Mouse (Mus musculus) liver, embryonic 13.5 days (tissue): ENCODE measurements at regions not wholly inside any gene's neighbourhood (a gene's known extent, or its start where the extent isn't known, plus 50 kb on each side); places are given as distances from the start of the nearest gene placed in this dataset.

Source experiments
- ATAC-seq: fragments of 200-750 bp; cut with Nextera tagmentation; 2 replicates; pipeline ENCODE4 v1.8.0; 2017; ENCODE audit warnings: low read depth, mild to moderate bottlenecking, moderate number of reproducible peaks, moderate library complexity
- DNase-seq: peaks from one replicate; pipeline ENCODE4 v3.0.0; 2022
- H3K27ac ChIP-seq: fragments of 300-500 bp; sonication (generic); 2 replicates; pipeline ENCODE4 v1.5.1; 2015; ENCODE audit warnings: moderate library complexity, mild to moderate bottlenecking, inconsistent platforms
- H3K27me3 ChIP-seq: fragments of 300-500 bp; sonication (generic); 2 replicates; pipeline ENCODE4 v1.6.1; 2015; ENCODE audit warnings: mild to moderate bottlenecking, inconsistent platforms
- H3K36me3 ChIP-seq: fragments of 300-500 bp; sonication (generic); 2 replicates; pipeline ENCODE4 v1.6.1; 2015; ENCODE audit warnings: mild to moderate bottlenecking, inconsistent platforms
- H3K4me1 ChIP-seq: fragments of 300-500 bp; sonication (generic); replicated peaks from 2 replicates; pipeline ENCODE4 v1.6.1; 2015; ENCODE audit warnings: inconsistent platforms
- H3K4me2 ChIP-seq: fragments of 300-500 bp; sonication (generic); 2 replicates; pipeline ENCODE4 v1.6.1; 2015; ENCODE audit warnings: inconsistent platforms, mild to moderate bottlenecking, moderate library complexity
- H3K4me3 ChIP-seq: fragments of 300-500 bp; sonication (generic); replicated peaks from 2 replicates; pipeline ENCODE4 v1.5.1; 2015; ENCODE audit warnings: mild to moderate bottlenecking, inconsistent platforms
- H3K9ac ChIP-seq: fragments of 300-500 bp; sonication (generic); 2 replicates; pipeline ENCODE4 v1.6.1; 2015; ENCODE audit warnings: mild to moderate bottlenecking, inconsistent platforms
- H3K9me3 ChIP-seq: fragments of 300-500 bp; sonication (generic); replicated peaks from 2 replicates; pipeline ENCODE4 v1.6.1; 2016; ENCODE audit warnings: inconsistent platforms
- whole genome bisulfite sequencing: fragments of 180-500 bp; shearing (Covaris S2); methylation state at CpG from one replicate; pipeline ENCODE4 v1.1.7; 2015; ENCODE audit not compliant: insufficient replicate concordance; 5-methylcytosine and 5-hydroxymethylcytosine counted together

DNA sequence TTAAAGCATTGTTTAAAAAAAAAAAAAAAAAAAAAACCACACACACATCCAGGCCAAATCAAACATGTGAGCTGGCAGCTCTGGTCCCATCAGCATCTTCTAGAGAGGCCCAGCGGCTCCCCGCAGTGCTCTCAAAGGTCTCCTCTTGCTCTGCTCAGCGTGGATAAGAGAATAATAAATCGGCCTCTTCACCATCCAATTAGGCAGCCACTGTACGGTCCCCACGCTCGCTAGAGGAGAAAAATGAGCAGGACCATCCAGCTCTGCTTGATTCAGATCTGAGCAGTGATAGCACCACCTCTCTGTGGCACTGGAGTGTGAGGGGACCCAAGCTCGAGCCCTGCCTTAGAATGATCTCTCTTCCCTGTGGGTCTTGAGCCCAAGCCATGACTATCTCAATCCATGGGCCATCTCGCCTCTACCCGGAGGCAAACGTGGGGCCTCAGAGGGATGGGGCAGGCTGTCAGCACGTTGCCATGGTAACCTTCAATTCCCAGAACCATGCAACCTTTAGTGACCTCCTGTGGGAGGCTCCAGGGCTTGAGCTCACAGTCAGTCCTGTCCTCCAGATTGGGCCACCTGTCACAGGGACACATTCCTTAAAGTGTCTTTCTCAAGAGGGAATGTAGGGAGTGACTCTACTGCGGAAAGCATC lies 273.6 kb upstream of the Prok2 start:
- no peaks in the 10 kb centered on the region for H3K36me3 ChIP-seq
- peaks cover 4% of the 10 kb centered on the region; the same call in 1 of the 2 replicates for H3K4me1 ChIP-seq
- 0 out of 2 replicates have a peak, but pooled peaks cover 15% of the 10 kb centered on the region for H3K27me3 ChIP-seq
- no peak for DNase-seq
- no peak overlapping the region for H3K4me3 ChIP-seq
- no peak overlapping the region for H3K27ac ChIP-seq
- no peak for ATAC-seq
- H3K4me2 ChIP-seq = no peak overlapping the region
- H3K9ac ChIP-seq = no peak overlapping the region
- H3K9me3 ChIP-seq = no peaks in the 10 kb centered on the region
- 57% methylated on average over 13 of the region's 13 CpGs for WGBS

GRCm38 (mm10) chr6:99995970-99996956 lies 270.1 kb upstream of the Prok2 start:
- ATAC-seq (no peak), DNase-seq (no peak)
- no peaks in the 10 kb centered on the region for H3K9me3 ChIP-seq
- 0 out of 2 replicates have a peak, but pooled peaks cover 5% of the 10 kb centered on the region for H3K27me3 ChIP-seq
- H3K4me3 ChIP-seq = no peak overlapping the region
- no peaks in the 10 kb centered on the region for H3K36me3 ChIP-seq
- 46% methylated on average over 15 of the region's 15 CpGs for WGBS
- H3K9ac ChIP-seq = no peak overlapping the region
- peaks cover 8% of the 10 kb centered on the region for H3K4me1 ChIP-seq
- no peak overlapping the region for H3K4me2 ChIP-seq
- no peak overlapping the region for H3K27ac ChIP-seq

DNA sequence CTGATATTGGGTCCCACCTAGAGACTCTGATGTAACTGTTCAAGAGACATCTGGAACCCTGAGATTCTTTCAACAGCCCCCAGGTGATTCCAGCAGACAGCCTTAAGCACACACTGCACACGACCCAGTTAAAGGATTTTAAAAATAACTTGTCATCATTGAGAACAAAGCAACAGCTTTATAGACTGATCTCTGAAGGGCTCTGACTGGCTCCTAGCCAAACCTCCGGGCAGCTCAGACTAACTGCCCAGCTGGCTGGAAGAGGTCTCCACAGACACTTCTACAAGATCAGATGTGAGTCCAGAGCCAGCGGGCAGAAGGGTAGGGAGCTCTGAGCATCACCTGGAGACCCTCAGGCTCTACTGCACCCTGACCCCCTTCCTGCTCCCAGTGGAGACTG lies 267.8 kb upstream of the Prok2 start:
- DNase-seq (no peak), ATAC-seq (no peak)
- no peak overlapping the region for H3K9ac ChIP-seq
- WGBS = 53% methylated on average over 3 of the region's 3 CpGs
- peaks cover 11% of the 10 kb centered on the region for H3K4me1 ChIP-seq
- no peak overlapping the region for H3K27ac ChIP-seq
- H3K4me2 ChIP-seq = no peak overlapping the region
- no peaks in the 10 kb centered on the region for H3K9me3 ChIP-seq
- no peaks in the 10 kb centered on the region for H3K36me3 ChIP-seq
- no peaks in the 10 kb centered on the region for H3K27me3 ChIP-seq
- no peak overlapping the region for H3K4me3 ChIP-seq

DNA sequence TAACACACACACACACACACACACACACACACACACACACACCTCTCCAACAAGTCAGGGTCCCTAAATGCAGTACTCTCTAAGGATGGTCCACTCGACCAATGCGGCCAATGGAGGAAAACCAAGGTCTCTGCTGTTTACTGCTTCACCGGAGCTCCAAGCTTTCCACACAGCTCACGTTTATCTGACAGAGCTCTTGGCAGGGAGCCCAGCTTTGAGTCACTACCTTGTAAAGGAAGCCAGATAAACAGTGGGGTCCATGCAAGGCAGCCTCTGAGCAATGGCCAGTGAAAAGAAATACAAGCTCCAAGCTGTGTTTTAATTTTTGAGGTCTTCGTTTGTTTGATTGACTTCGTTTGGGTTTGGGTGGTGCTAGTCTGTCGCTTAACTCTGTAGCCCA lies 264.9 kb upstream of the Prok2 start:
- H3K9ac ChIP-seq = no peak overlapping the region
- 39% methylated on average over 7 of the region's 7 CpGs for WGBS
- H3K27me3 ChIP-seq = peaks cover 10% of the 10 kb centered on the region; the same call in 1 of the 2 replicates
- DNase-seq = peak; percentile 2
- H3K4me2 ChIP-seq = no peak overlapping the region
- peak overlapping the region; percentile 55 for H3K27ac ChIP-seq
- ATAC-seq = peak; percentile 60
- peaks cover 11% of the 10 kb centered on the region for H3K4me1 ChIP-seq
- no peaks in the 10 kb centered on the region for H3K9me3 ChIP-seq
- no peaks in the 10 kb centered on the region for H3K36me3 ChIP-seq
- H3K4me3 ChIP-seq = no peak overlapping the region

DNA sequence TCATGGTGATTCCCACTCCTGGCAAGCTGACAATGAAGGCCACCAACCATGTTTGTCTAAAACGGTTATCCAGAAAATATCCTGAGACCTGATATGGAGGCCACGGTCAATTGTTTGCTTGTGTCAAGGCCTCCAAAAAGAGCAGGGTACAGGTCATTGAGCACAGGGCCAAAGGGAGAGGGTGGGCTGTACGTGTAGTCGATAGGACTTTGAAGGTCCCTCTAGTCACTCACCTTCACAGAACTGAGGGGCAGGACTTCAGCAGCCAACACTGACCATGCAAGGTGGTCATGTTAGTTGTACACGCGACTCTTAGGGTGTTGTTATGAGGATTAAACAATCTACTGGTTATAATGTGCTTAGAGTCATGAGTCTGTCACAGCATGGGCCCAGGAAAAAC lies 264.4 kb upstream of the Prok2 start:
- ATAC-seq = 0 out of 2 replicates have a peak, but pooled peaks have one; percentile 36
- H3K9me3 ChIP-seq = no peaks in the 10 kb centered on the region
- H3K4me1 ChIP-seq = peaks cover 11% of the 10 kb centered on the region
- no peak overlapping the region for H3K9ac ChIP-seq
- H3K27ac ChIP-seq = no peak overlapping the region
- H3K4me2 ChIP-seq = no peak overlapping the region
- H3K4me3 ChIP-seq = no peak overlapping the region
- DNase-seq = no peak
- H3K36me3 ChIP-seq = no peaks in the 10 kb centered on the region
- WGBS = 63% methylated on average over 6 of the region's 6 CpGs
- peaks cover 15% of the 10 kb centered on the region; the same call in 1 of the 2 replicates for H3K27me3 ChIP-seq

GRCm38 (mm10) chr6:99986449-99986848 lies 260.3 kb upstream of the Prok2 start:
- 62% methylated on average over 3 of the region's 3 CpGs for WGBS
- no peak overlapping the region for H3K4me3 ChIP-seq
- H3K9me3 ChIP-seq = no peaks in the 10 kb centered on the region
- ATAC-seq (no peak), DNase-seq (no peak)
- H3K4me2 ChIP-seq = no peak overlapping the region
- peaks cover 9% of the 10 kb centered on the region for H3K4me1 ChIP-seq
- H3K36me3 ChIP-seq = no peaks in the 10 kb centered on the region
- peaks cover 28% of the 10 kb centered on the region for H3K27me3 ChIP-seq
- H3K27ac ChIP-seq = no peak overlapping the region
- no peak overlapping the region for H3K9ac ChIP-seq

- peaks cover 28% of the 10 kb centered on the region for H3K27me3 ChIP-seq
- no peak for ATAC-seq
Observed at GRCm38 (mm10) chr6:99985322-99985721, 259.1 kb upstream of the Prok2 start.

GRCm38 (mm10) chr6:99984856-99985224 lies 258.6 kb upstream of the Prok2 start:
- H3K9ac ChIP-seq = no peak overlapping the region
- ATAC-seq (no peak), DNase-seq (no peak)
- no peak overlapping the region for H3K27ac ChIP-seq
- H3K4me3 ChIP-seq = no peak overlapping the region
- peaks cover 28% of the 10 kb centered on the region for H3K27me3 ChIP-seq
- no peaks in the 10 kb centered on the region for H3K36me3 ChIP-seq
- WGBS = 19% methylated on average over 10 of the region's 10 CpGs
- no peaks in the 10 kb centered on the region; the same call in 1 of the 2 replicates for H3K4me1 ChIP-seq
- no peak overlapping the region for H3K4me2 ChIP-seq
- no peaks in the 10 kb centered on the region for H3K9me3 ChIP-seq

More at GRCm38 (mm10) chr6:99985322-99985721, 259.1 kb upstream of the Prok2 start:
- Histone ChIP-seq H3K27ac (no peak overlapping the region), H3K36me3 (no peaks in the 10 kb centered on the region), H3K4me3 (no peak overlapping the region), H3K4me1 (no peaks in the 10 kb centered on the region; the same call in 1 of the 2 replicates), H3K9me3 (no peaks in the 10 kb centered on the region), H3K4me2 (no peak overlapping the region), H3K9ac (no peak overlapping the region)
- DNase-seq = no peak
- 18% methylated on average over 5 of the region's 5 CpGs for WGBS

DNA sequence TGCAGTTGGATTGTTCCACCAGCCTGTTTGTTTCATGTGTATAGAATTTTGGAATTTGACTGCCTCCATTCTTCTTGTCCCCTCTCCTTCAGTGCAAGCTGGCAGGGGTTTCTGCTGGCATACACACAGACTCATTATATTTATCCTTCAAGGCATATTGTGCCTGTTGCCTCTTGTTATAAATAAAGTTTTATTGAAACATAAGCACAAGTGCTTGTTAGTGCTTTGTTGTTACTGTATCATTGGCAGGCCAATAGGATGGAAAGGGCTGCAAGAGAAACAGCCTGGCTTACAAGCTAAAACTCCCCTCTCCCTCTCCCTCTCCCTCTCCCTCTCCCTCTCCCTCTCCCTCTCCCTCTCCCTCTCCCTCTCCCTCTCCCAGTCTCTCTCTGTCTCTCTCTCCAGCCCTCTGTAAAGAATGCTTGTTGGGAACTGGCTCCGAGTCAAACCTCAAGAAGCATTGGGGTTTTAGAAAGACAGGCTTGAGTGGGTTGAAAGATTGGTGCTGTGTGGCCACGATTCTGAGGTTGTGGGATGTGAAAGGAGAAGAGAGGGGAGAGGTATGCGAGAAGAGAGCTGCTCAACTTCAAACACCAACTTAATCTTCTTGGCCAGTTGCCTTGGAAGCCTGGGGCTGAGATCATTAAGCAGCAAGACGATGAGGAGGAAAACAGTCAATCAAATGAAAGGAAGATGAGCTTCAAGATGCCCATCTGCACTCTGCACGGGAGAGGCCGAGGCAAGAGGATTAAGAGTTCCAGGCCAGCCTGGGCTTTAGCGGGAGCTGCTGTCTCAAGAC lies 258.1 kb upstream of the Prok2 start:
- no peaks in the 10 kb centered on the region for H3K36me3 ChIP-seq
- H3K27me3 ChIP-seq = peaks cover 30% of the 10 kb centered on the region
- H3K9ac ChIP-seq = no peak overlapping the region
- H3K9me3 ChIP-seq = no peaks in the 10 kb centered on the region
- H3K4me1 ChIP-seq = no peaks in the 10 kb centered on the region; the same call in 1 of the 2 replicates
- no peak overlapping the region for H3K4me3 ChIP-seq
- H3K27ac ChIP-seq = no peak overlapping the region
- H3K4me2 ChIP-seq = no peak overlapping the region
- DNase-seq (no peak), ATAC-seq (no peak)
- WGBS = 16% methylated on average over 7 of the region's 7 CpGs

- no peaks in the 10 kb centered on the region; the same call in 1 of the 2 replicates for H3K4me1 ChIP-seq
- H3K4me2 ChIP-seq = no peak overlapping the region
- no peak overlapping the region for H3K4me3 ChIP-seq
- H3K9ac ChIP-seq = no peak overlapping the region
- no peaks in the 10 kb centered on the region for H3K9me3 ChIP-seq
- DNase-seq = no peak
- 49% methylated on average over 5 of the region's 5 CpGs for WGBS
- H3K36me3 ChIP-seq = no peaks in the 10 kb centered on the region
- H3K27ac ChIP-seq = no peak overlapping the region
- no peak for ATAC-seq
- peaks cover 9% of the 10 kb centered on the region for H3K27me3 ChIP-seq
Observed at GRCm38 (mm10) chr6:99979614-99980013, 253.4 kb upstream of the Prok2 start.
